Mouse (Mus musculus) heart, postnatal 0 days (tissue): Measurements from ENCODE around the gene Ube2d2b.

ENCODE experiments used
- CTCF ChIP-seq: IDR thresholded peaks from 2 replicates; pipeline ENCODE4 v1.5.1; 2016; ENCODE audit warnings: antibody characterized with exemption, control low read depth, low read depth
- EP300 ChIP-seq: IDR thresholded peaks from 2 replicates; pipeline ENCODE4 v1.6.1; 2016; ENCODE audit warnings: antibody characterized with exemption, low read depth

DNA sequence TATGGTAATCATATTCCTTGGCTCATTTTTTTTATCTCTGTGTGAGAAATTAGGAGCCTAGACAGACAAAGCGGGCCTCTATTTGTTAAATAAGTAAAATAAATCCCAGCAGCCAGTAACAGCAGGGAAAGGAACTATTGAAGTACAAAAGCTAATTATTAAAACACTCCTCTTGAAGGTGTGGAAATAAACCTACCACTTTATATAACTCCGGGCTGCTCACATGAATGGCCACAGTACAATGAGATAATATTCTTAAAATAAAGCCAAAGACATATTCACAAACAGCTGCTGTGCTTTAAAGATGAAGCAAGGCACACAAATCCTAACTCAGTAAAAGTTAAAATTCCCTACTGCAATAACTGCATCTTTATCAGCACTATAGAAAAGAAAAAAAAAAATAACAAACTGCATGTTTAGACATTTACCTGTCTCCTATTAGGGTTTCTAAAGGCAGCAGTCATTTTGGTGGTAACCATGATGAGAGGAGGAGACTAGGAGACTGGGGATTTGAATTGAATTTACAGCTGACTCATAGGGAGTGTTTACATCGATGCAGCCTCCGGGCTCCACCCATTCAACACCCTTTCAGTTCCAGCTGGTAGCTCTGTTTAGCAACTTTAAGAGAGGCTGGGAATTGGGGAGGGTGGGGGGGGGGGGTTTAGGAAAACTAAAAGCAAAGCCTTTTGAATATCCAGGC lies 44.8 kb downstream of the Ube2d2b start, which contains the start of gene Evi5:
- no peak for TF ChIP-seq EP300
- TF ChIP-seq CTCF, result no peak
